In genomic region chr5:122300071-122300518, GRCm38 (mm10) we compare ENCODE assay signal across 15 mouse cellular contexts. TPM values are rescaled to one million over a fixed set of nuclear protein-coding genes. Genes with fewer than 3 reads are reported as not detected.
DNase-seq lines count a peak whose midpoint lies in the region; ATAC-seq and TF ChIP-seq lines count a peak whose summit lies in the region.
"Had no signal": no experiment of that assay in that cellular context is flagged by ENCODE, and none has a peak within 500 bp of the region (broad histone marks: within the 10 kb centered on the region; RNA-seq: fewer than 3 reads in every experiment).

No protein-coding gene starts in this region.

- ATAC-seq in cerebellum, adult (ENCODE audit: insufficient number of reproducible peaks, low FRiP score, low TSS enrichment) = peak; percentile 61; the same call in 1 of the 2 replicates
- no peak for ATAC-seq in heart, embryonic 16.5 days (replicated peaks; ENCODE audit: extremely low read depth, insufficient read depth, low FRiP score)
- ATAC-seq in CD4-positive, CD25-positive, alpha-beta regulatory T cell, adult 4 months = no peak

- H3K27ac ChIP-seq in heart, embryonic 16.5 days (ENCODE audit: low read length) = peak overlapping the region; percentile 21; the same call in 1 of the 2 replicates
- H3K27ac ChIP-seq: heart, embryonic 15.5 days; hindbrain, embryonic 15.5 days; limb, embryonic 13.5 days; midbrain, embryonic 10.5 days had no signal

- H3K79me2 ChIP-seq in myocyte (ENCODE audit: control insufficient read depth, insufficient read depth) = peaks cover 63% of the 10 kb centered on the region

- H3K4me2 ChIP-seq in heart, embryonic 16.5 days (ENCODE audit: low read depth, low read length) = no peak overlapping the region
- H3K4me2 ChIP-seq in myocyte (ENCODE audit: low read depth) = peak overlapping the region; percentile 71
- H3K4me2 ChIP-seq: heart, embryonic 15.5 days; hindbrain, embryonic 15.5 days; limb, embryonic 13.5 days had no signal

- no peak overlapping the region for H3ac ChIP-seq in myocyte (ENCODE audit: control insufficient read depth, insufficient read length)

- H3K4me3 ChIP-seq in heart, embryonic 16.5 days (ENCODE audit: low read length) = no peak overlapping the region
- no peak overlapping the region for H3K4me3 ChIP-seq in myocyte
- H3K4me3 ChIP-seq: heart, embryonic 15.5 days; hindbrain, embryonic 15.5 days; limb, embryonic 13.5 days; midbrain, embryonic 10.5 days had no signal

- no peaks in the 10 kb centered on the region for H3K9me3 ChIP-seq in heart, embryonic 16.5 days (replicated peaks; ENCODE audit: control insufficient read depth, low read length)
- H3K9me3 ChIP-seq: heart, embryonic 15.5 days; hindbrain, embryonic 15.5 days; limb, embryonic 13.5 days; midbrain, embryonic 10.5 days had no signal

- no peak overlapping the region for H3K9ac ChIP-seq in heart, embryonic 16.5 days (ENCODE audit: low read length)
- H3K9ac ChIP-seq: heart, embryonic 15.5 days; hindbrain, embryonic 15.5 days; limb, embryonic 13.5 days had no signal

- no peak for TF ChIP-seq POLR2A in myocyte (IDR thresholded peaks at IDR 0.05; ENCODE audit: insufficient read length, low read depth)

- WGBS in heart, embryonic 16.5 days = 80% methylated on average over 6 of the region's 6 CpGs

- H3K4me1 ChIP-seq in heart, embryonic 16.5 days (ENCODE audit: control insufficient read depth, insufficient read depth, low read length) = peaks cover 51% of the 10 kb centered on the region

- no peaks in the 10 kb centered on the region for H3K36me3 ChIP-seq in heart, embryonic 16.5 days (ENCODE audit: control insufficient read depth, insufficient read depth)
- no peaks in the 10 kb centered on the region for H3K36me3 ChIP-seq in myocyte (ENCODE audit: control insufficient read depth, insufficient read depth)
- H3K36me3 ChIP-seq: heart, embryonic 15.5 days; hindbrain, embryonic 15.5 days; limb, embryonic 13.5 days had no signal

- no peak for DNase-seq in cerebellum, postnatal 4 days (ENCODE audit: low spot score in 2 of 2)
- DNase-seq in heart, adult 8-10 months (ENCODE audit: low spot score) = no peak
- DNase-seq in adipocyte (ENCODE audit: low spot score) = peak; percentile 44
- no peak for DNase-seq in adrenal gland, postnatal 36 days
- DNase-seq: adrenal gland, adult 8-10 months; kidney, adult 8-10 months; kidney, postnatal 4 days had no signal

- no peaks in the 10 kb centered on the region for H3K27me3 ChIP-seq in heart, embryonic 16.5 days (ENCODE audit: control insufficient read depth, insufficient read depth, low read length)
- H3K27me3 ChIP-seq in myocyte (ENCODE audit: control insufficient read depth, insufficient read depth, insufficient read length) = no peaks in the 10 kb centered on the region
- H3K27me3 ChIP-seq: heart, embryonic 15.5 days; hindbrain, embryonic 15.5 days; limb, embryonic 13.5 days had no signal

TF ChIP-seq in myocyte, 11 proteins besides CTCF, POLR2A, EP300 and RAD21:
- peak; percentile 62; the same call in 1 of the 2 replicates for TF ChIP-seq CEBPB (IDR thresholded peaks at IDR 0.05; ENCODE audit: insufficient read depth, poor library complexity, severe bottlenecking)
- no peak for TF ChIP-seq TCF3 (IDR thresholded peaks at IDR 0.05; ENCODE audit: insufficient read length, low read depth)
- no peak for TF ChIP-seq MAX (IDR thresholded peaks at IDR 0.05; ENCODE audit: low read depth)
- TF ChIP-seq MYOD1 (IDR thresholded peaks at IDR 0.05; ENCODE audit: control insufficient read depth in 1 of 3, insufficient read length in 2 of 3, low read depth in 2 of 3) = no peak
TF ChIP-seq in myocyte: peak in this region for 1.

RNA-seq across cellular contexts. Expression of gene Pptc7, which starts 15.9 kb away (rescaled TPM):
- polyA plus RNA-seq in heart, embryonic 16.5 days (2015; fragmentation: Nextera tagmentation; extraction: Ambion mirVana) = 15.0 and 15.5 TPM in 2 replicates
- total RNA-seq in heart, adult 8-10 months (2022) = 100 to 1,000 TPM; 103 to 141 (median 121) TPM
- polyA plus RNA-seq in myocyte (2012; fragmentation: generic; extraction: Trizol) = 6.2 TPM
- 10 to 100 TPM; 17.8 to 18.7 TPM for polyA plus RNA-seq in CD4-positive, CD25-positive, alpha-beta regulatory T cell, adult 4 months (2017; shearing (Covaris generic))
- 10 to 100 TPM; 53.2 to 55.4 TPM for total RNA-seq in adrenal gland, postnatal 36 days (2021)

RNA-seq across cellular contexts. Expression of gene Tctn1, which starts 35.8 kb away (rescaled TPM):
- 2.9 and 3.2 TPM in 2 replicates for polyA plus RNA-seq in heart, embryonic 16.5 days (2015; fragmentation: Nextera tagmentation; extraction: Ambion mirVana)
- total RNA-seq in heart, adult 8-10 months (2022) = 1 to 10 TPM; 3.5 to 5.1 (median 3.8) TPM
- 4.7 TPM for polyA plus RNA-seq in myocyte (2012; fragmentation: generic; extraction: Trizol)
- polyA plus RNA-seq in CD4-positive, CD25-positive, alpha-beta regulatory T cell, adult 4 months (2017; shearing (Covaris generic)) = 1 to 10 TPM; 1.1 to 2.0 TPM
- 10 to 100 TPM; 12.0 to 16.2 TPM for total RNA-seq in adrenal gland, postnatal 36 days (2021)

RNA-seq across cellular contexts. Expression of gene Rad9b, which starts 53.9 kb away (rescaled TPM):
- polyA plus RNA-seq in heart, embryonic 16.5 days (2015; fragmentation: Nextera tagmentation; extraction: Ambion mirVana) = 8.1 and 11.0 TPM in 2 replicates
- 1 to 10 TPM in 3 of 4 experiments, under 1 TPM in 1; 0.89 to 1.9 (median 1.3) TPM for total RNA-seq in heart, adult 8-10 months (2022)
- 1.9 TPM for polyA plus RNA-seq in myocyte (2012; fragmentation: generic; extraction: Trizol)
- 10 to 100 TPM; 13.6 to 17.0 TPM for polyA plus RNA-seq in CD4-positive, CD25-positive, alpha-beta regulatory T cell, adult 4 months (2017; shearing (Covaris generic))
- total RNA-seq in adrenal gland, postnatal 36 days (2021) = 1 to 10 TPM; 2.2 to 3.4 TPM

RNA-seq across cellular contexts. Expression of gene Vps29, which starts 54.1 kb away (rescaled TPM):
- polyA plus RNA-seq in heart, embryonic 16.5 days (2015; fragmentation: Nextera tagmentation; extraction: Ambion mirVana) = 198 and 200 TPM in 2 replicates
- total RNA-seq in heart, adult 8-10 months (2022) = 100 to 1,000 TPM in 2 of 4 experiments, 10 to 100 TPM in 2; 91.9 to 113 (median 101) TPM
- 139 TPM for polyA plus RNA-seq in myocyte (2012; fragmentation: generic; extraction: Trizol)
- polyA plus RNA-seq in CD4-positive, CD25-positive, alpha-beta regulatory T cell, adult 4 months (2017; shearing (Covaris generic)) = 100 to 1,000 TPM; 193 to 203 TPM
- total RNA-seq in adrenal gland, postnatal 36 days (2021) = 100 to 1,000 TPM; 141 to 165 TPM
